Mouse (Mus musculus) ES-Bruce4 (cell line): ENCODE measurements around the gene Vash1. TPM values are rescaled to one million over a fixed set of nuclear protein-coding genes. Genes with fewer than 3 reads are reported as not detected.
A peak's percentile ranks its signal among the peaks of the same experiment; 100 is the strongest.

Source experiments
- H3K27ac ChIP-seq: 2 replicates; pipeline ENCODE4 v1.5.1; 2012; ENCODE audit warnings: low read length, inconsistent platforms; ENCODE audit not compliant: insufficient read depth
- H3K27me3 ChIP-seq: 2 replicates; pipeline ENCODE4 v1.6.1; 2012; ENCODE audit warnings: mild to moderate bottlenecking, low read length, inconsistent platforms; ENCODE audit not compliant: control insufficient read depth, poor library complexity, insufficient read depth, severe bottlenecking
- H3K36me3 ChIP-seq: 2 replicates; pipeline ENCODE4 v1.6.1; 2012; ENCODE audit warnings: inconsistent platforms, mild to moderate bottlenecking, low read length, moderate library complexity; ENCODE audit not compliant: control insufficient read depth, poor library complexity, insufficient read depth, severe bottlenecking
- H3K4me1 ChIP-seq: one replicate; pipeline ENCODE4 v1.8.1; 2011; ENCODE audit warnings: low read length; ENCODE audit not compliant: control insufficient read depth, insufficient read depth
- H3K4me3 ChIP-seq: 2 replicates; pipeline ENCODE4 v1.5.1; 2011; ENCODE audit warnings: low read depth, mild to moderate bottlenecking, low read length
- H3K9ac ChIP-seq: 2 replicates; pipeline ENCODE4 v1.6.1; 2012; ENCODE audit warnings: low read depth, mild to moderate bottlenecking, inconsistent platforms; ENCODE audit not compliant: poor library complexity, severe bottlenecking
- H3K9me3 ChIP-seq: replicated peaks from 2 replicates; pipeline ENCODE4 v1.6.1; 2012; ENCODE audit warnings: mild to moderate bottlenecking, low read length, inconsistent platforms; ENCODE audit not compliant: control insufficient read depth, poor library complexity, insufficient read depth, severe bottlenecking
- CTCF ChIP-seq: IDR thresholded peaks from one replicate; pipeline ENCODE4 v1.8.1; 2011; ENCODE audit warnings: low read depth, low read length
- EP300 ChIP-seq: IDR thresholded peaks from 2 replicates; pipeline ENCODE4 v1.6.1; 2011; ENCODE audit warnings: low read depth, low read length; ENCODE audit not compliant: insufficient read depth
- POLR2A ChIP-seq: IDR thresholded peaks from one replicate; pipeline ENCODE4 v1.8.1; 2011; ENCODE audit warnings: low read length; ENCODE audit not compliant: insufficient read depth
- polyA plus RNA-seq: library from polyadenylated mRNA; stranded (reverse); fragments of >200 nt; gene quantifications from 2 replicates; pipeline ENCODE4 v1.2.4, GENCODE M21; 2011; ENCODE audit warnings: low read depth; ENCODE audit not compliant: missing spikeins, insufficient read depth, insufficient read length

Vash1 gene
- polyA plus RNA-seq, 1 experiment, result 5.2 TPM

GRCm38 (mm10) chr12:86679991-86680491, 1.5 kb downstream of the Vash1 start:
- Histone ChIP-seq H3K9ac (no peak overlapping the region), H3K4me3 (0 out of 2 replicates have a peak overlapping the region, but pooled peaks have one; percentile 1), H3K27me3 (no peaks in the 10 kb centered on the region), H3K36me3 (no peaks in the 10 kb centered on the region), H3K9me3 (no peaks in the 10 kb centered on the region), H3K4me1 (peaks cover 3% of the 10 kb centered on the region), H3K27ac (no peak overlapping the region)
- TF ChIP-seq EP300 (no peak), POLR2A (no peak), CTCF (no peak)

- H3K27ac ChIP-seq, result no peak overlapping the region
- TF ChIP-seq CTCF, result no peak
- TF ChIP-seq EP300, result no peak
- TF ChIP-seq POLR2A, result no peak
- H3K4me1 ChIP-seq, result peaks cover 3% of the 10 kb centered on the region
- H3K9ac ChIP-seq, result no peak overlapping the region
- H3K36me3 ChIP-seq, result no peaks in the 10 kb centered on the region
- no peaks in the 10 kb centered on the region for H3K27me3 ChIP-seq
- no peaks in the 10 kb centered on the region for H3K9me3 ChIP-seq
- H3K4me3 ChIP-seq, result no peak overlapping the region
These were observed 2.2 kb downstream of the Vash1 start for GRCm38 (mm10) chr12:86680591-86681193.

GRCm38 (mm10) chr12:86681626-86682025, 3.1 kb downstream of the Vash1 start:
- Histone ChIP-seq H3K27ac (no peak overlapping the region), H3K4me3 (no peak overlapping the region), H3K9me3 (no peaks in the 10 kb centered on the region), H3K27me3 (no peaks in the 10 kb centered on the region), H3K36me3 (no peaks in the 10 kb centered on the region), H3K4me1 (peaks cover 5% of the 10 kb centered on the region), H3K9ac (no peak overlapping the region)
- no peak for TF ChIP-seq CTCF
- no peak for TF ChIP-seq POLR2A
- TF ChIP-seq EP300, result no peak

- no peak overlapping the region for H3K27ac ChIP-seq
- no peak overlapping the region for H3K9ac ChIP-seq
- no peak overlapping the region for H3K4me3 ChIP-seq
- no peak for TF ChIP-seq CTCF
- no peak for TF ChIP-seq EP300
- no peak for TF ChIP-seq POLR2A
- H3K9me3 ChIP-seq, result no peaks in the 10 kb centered on the region
- H3K27me3 ChIP-seq, result no peaks in the 10 kb centered on the region
- H3K4me1 ChIP-seq, result peaks cover 7% of the 10 kb centered on the region
- no peaks in the 10 kb centered on the region for H3K36me3 ChIP-seq
These were observed 3.7 kb downstream of the Vash1 start for GRCm38 (mm10) chr12:86682178-86682577.

GRCm38 (mm10) chr12:86683698-86684097, 5.2 kb downstream of the Vash1 start:
- no peaks in the 10 kb centered on the region for H3K36me3 ChIP-seq
- H3K9ac ChIP-seq, result no peak overlapping the region
- H3K27ac ChIP-seq, result no peak overlapping the region
- H3K4me3 ChIP-seq, result no peak overlapping the region
- TF ChIP-seq CTCF (no peak), EP300 (no peak), POLR2A (no peak)
- peaks cover 11% of the 10 kb centered on the region for H3K4me1 ChIP-seq
- H3K9me3 ChIP-seq, result no peaks in the 10 kb centered on the region
- H3K27me3 ChIP-seq, result no peaks in the 10 kb centered on the region

- peaks cover 19% of the 10 kb centered on the region for H3K4me1 ChIP-seq
- H3K36me3 ChIP-seq, result no peaks in the 10 kb centered on the region
These were observed 6.8 kb downstream of the Vash1 start for GRCm38 (mm10) chr12:86685275-86685674.

More at GRCm38 (mm10) chr12:86685275-86685674, 6.8 kb downstream of the Vash1 start:
- no peak for TF ChIP-seq POLR2A
- TF ChIP-seq CTCF, result no peak
- TF ChIP-seq EP300, result no peak
- Histone ChIP-seq H3K9me3 (no peaks in the 10 kb centered on the region), H3K27me3 (no peaks in the 10 kb centered on the region), H3K4me3 (no peak overlapping the region), H3K27ac (no peak overlapping the region), H3K9ac (no peak overlapping the region)
